Mouse (Mus musculus): Measurements from ENCODE around the gene Fam71b. TPM values are rescaled to one million over a fixed set of nuclear protein-coding genes. Genes with fewer than 3 reads are reported as not detected.
"Not testable (repeated sequence)": the region's sequence is repeated elsewhere in the genome, so short reads cannot be mapped to it uniquely, and the experiment has no call there.

The Fam71b gene
- polyA plus RNA-seq, 1 experiment from 2014 or later = not detected

DNA sequence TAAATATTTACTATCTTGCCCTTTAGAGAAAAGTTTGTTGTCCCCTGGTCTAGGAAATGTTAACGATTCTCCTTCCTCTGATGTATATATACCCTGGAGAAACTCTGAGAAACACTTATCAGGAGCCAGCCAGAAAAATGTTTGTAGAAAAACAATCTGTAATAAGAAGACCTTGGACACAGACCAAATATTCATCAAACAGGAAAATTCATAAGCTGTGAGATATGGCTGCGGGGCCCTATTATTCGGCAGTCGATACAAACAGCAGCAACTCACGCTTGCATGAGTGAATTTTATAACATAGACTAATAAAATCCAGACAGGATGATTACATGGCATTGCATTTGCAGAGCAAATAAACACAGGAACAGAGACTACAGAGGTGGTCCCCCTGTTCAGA lies 22.5 kb downstream of the Fam71b start:
- Histone ChIP-seq H3K4me3 (no peak overlapping the region), H3K27me3 (ENCODE audit: poor library complexity, severe bottlenecking) (no peaks in the 10 kb centered on the region), H3K27ac (no peak overlapping the region), H3K9me3 (no peaks in the 10 kb centered on the region), H3K36me3 (replicated peaks) (no peaks in the 10 kb centered on the region), H3K4me1 (no peaks in the 10 kb centered on the region)
- no peak for DNase-seq (ENCODE audit: extremely low spot score, low spot score)
- 92% methylated on average over 5 of the region's 5 CpGs for WGBS

DNA sequence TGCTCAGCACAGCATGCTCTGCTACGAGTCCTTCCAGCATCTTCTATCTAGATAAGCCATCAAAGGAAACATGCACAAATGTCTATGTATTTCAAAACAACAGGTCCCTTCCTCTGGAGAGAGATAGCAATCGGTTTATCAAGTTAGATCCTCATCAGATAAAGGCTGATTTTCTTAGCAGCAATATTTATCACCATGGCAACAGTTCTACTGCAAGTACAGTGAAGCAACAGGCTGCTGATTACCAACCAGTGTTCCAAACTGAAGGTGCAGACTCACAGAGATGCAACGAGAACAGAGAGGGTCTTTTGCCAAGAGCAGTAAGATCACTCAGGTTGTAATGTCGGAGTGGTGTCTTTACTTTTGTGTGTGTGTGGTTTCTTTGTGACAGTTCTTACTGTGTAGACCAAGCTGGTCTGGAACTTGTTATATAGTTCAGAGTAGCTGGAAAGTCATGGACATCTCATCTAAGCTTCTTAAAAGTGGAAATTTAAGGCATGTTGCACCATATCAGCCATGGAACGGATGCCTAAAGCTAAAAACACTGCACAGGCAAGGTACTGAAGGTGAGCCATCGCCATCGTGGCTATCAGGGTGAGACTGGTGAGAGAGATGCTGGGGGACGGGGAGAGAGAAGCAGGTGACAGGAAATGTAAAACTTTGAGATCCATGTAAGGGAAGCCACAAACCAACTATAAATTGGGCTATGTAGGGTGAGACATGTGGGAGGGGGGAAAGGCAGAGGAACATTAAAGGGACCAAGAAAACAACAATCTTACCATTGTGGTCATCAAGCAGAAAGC lies 24.9 kb downstream of the Fam71b start:
- Histone ChIP-seq H3K4me3 (no peak overlapping the region), H3K9me3 (no peaks in the 10 kb centered on the region), H3K27ac (no peak overlapping the region), H3K4me1 (no peaks in the 10 kb centered on the region), H3K27me3 (ENCODE audit: poor library complexity, severe bottlenecking) (no peaks in the 10 kb centered on the region), H3K36me3 (replicated peaks) (no peaks in the 10 kb centered on the region)
- DNase-seq (ENCODE audit: extremely low spot score, low spot score) = no peak
- WGBS = 89% methylated on average over 8 of the region's 8 CpGs

DNA sequence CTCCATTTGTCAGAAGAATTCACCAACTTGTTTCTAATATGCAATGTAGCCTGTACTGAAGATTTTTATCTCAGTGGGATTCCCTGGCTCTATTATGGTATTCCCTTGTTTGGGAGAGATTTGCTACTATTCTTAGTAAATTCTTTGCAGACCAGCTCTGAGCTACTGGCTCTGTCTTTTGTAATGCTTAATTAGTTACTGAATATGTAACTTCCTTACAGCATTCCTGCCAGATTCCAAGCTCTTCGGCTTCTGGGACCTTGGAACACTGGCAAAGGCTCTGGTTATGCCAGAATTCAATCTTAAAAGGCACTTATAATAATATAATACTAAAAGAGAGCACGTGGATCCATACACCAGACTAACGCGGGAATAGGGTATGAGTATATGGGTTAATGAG lies 31.8 kb downstream of the Fam71b start:
- H3K36me3 ChIP-seq (replicated peaks); H3K4me3 ChIP-seq; H3K4me1 ChIP-seq; H3K27me3 ChIP-seq (ENCODE audit: poor library complexity, severe bottlenecking); DNase-seq (ENCODE audit: extremely low spot score, low spot score); H3K27ac ChIP-seq; H3K9me3 ChIP-seq: not testable (repeated sequence)
- 46% methylated on average over 4 of the region's 4 CpGs for WGBS

DNA sequence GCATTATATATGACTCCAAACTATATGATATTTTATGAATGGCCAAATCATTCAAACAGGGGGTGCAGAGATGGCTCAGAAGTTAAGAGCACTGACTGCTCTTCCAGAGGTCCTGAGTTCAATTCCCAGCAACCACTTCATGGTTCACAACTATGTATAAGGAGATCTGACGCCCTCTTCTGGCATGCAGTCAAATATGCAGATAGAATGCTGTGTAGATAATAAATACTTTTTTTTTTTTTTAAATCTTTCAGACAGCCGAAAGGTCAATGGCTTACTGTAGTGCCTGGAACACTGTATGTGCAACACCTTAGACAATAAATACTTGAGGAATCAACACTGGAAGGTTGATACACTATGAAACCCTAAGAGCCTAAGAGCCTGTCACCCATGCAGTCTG lies 33.8 kb downstream of the Fam71b start:
- Histone ChIP-seq H3K36me3 (replicated peaks) (no peaks in the 10 kb centered on the region), H3K27ac (no peak overlapping the region), H3K4me1 (no peaks in the 10 kb centered on the region), H3K27me3 (ENCODE audit: poor library complexity, severe bottlenecking) (no peaks in the 10 kb centered on the region), H3K9me3 (no peaks in the 10 kb centered on the region), H3K4me3 (no peak overlapping the region)
- DNase-seq (ENCODE audit: extremely low spot score, low spot score) = no peak
- WGBS = 87% methylated on average over 2 of the region's 2 CpGs

DNA sequence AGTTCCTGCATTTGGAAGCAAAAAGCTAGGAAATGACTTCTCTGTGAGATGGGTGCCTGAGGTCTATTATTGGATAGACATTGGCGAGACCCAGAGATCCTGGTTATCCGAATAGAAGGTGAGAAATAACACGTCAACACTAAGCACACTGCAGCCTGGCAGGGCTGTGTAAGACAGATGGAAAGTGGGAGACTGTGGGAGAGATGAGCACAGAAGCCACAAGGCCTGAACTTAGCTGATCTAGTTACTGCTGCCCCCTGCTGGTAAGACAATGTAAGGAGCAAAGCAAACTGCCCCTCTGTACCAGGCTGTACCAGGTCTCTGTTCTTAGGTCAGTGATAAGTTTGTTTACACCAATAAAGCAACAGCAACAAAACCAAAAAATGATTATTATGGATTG lies 34.8 kb downstream of the Fam71b start:
- H3K36me3 ChIP-seq (replicated peaks) = no peaks in the 10 kb centered on the region
- H3K4me3 ChIP-seq = no peak overlapping the region
- DNase-seq (ENCODE audit: extremely low spot score, low spot score) = peak; percentile 66
- H3K9me3 ChIP-seq = no peaks in the 10 kb centered on the region
- H3K27ac ChIP-seq = no peak overlapping the region
- peaks cover 2% of the 10 kb centered on the region; the same call in 1 of the 2 replicates for H3K4me1 ChIP-seq
- WGBS = 29% methylated on average over 3 of the region's 3 CpGs
- H3K27me3 ChIP-seq (ENCODE audit: poor library complexity, severe bottlenecking) = no peaks in the 10 kb centered on the region

DNA sequence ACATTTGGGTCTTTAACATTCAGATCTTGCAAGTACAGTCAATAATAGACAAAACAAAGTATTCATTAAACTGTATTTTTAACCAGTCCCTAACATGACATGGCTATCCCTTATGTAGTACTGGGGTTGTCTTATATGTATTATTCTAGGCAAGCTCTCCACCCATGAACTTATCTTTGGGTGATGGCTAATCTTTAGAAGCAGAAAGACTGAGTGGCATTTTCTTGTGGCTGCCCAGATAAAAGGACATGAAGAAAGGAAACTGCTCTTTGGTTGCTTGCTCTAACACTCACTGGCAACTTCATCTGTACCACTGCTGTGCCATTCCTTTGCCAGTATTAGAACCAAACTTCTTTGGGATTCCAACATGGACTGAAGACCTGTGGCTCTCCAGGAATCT lies 39.0 kb downstream of the Fam71b start:
- H3K27ac ChIP-seq = no peak overlapping the region
- peaks cover 13% of the 10 kb centered on the region for H3K4me1 ChIP-seq
- no peaks in the 10 kb centered on the region for H3K9me3 ChIP-seq
- H3K36me3 ChIP-seq (replicated peaks) = peaks cover 17% of the 10 kb centered on the region
- no peak for DNase-seq (ENCODE audit: extremely low spot score, low spot score)
- no peak overlapping the region for H3K4me3 ChIP-seq
- no peaks in the 10 kb centered on the region for H3K27me3 ChIP-seq (ENCODE audit: poor library complexity, severe bottlenecking)

GRCm38 (mm10) chr11:46436760-46437458 lies 40.5 kb downstream of the Fam71b start, which contains the start of gene Med7:
Gene Med7, plus strand, starts transcription at chr11:46436925.
- DNase-seq (ENCODE audit: extremely low spot score, low spot score) = peak; percentile 94
- under 1% methylated on average over 59 of the region's 59 CpGs for WGBS

GRCm38 (mm10) chr11:46437459-46438000 lies 41.2 kb downstream of the Fam71b start:
- Histone ChIP-seq H3K27ac (peak overlapping the region; percentile 97), H3K9me3 (no peaks in the 10 kb centered on the region), H3K27me3 (ENCODE audit: poor library complexity, severe bottlenecking) (no peaks in the 10 kb centered on the region), H3K4me3 (peak overlapping the region; percentile 95), H3K36me3 (replicated peaks) (peaks cover 39% of the 10 kb centered on the region), H3K4me1 (peaks cover 13% of the 10 kb centered on the region)
- 2% methylated on average over 23 of the region's 23 CpGs for WGBS
- peak; percentile 40 for DNase-seq (ENCODE audit: extremely low spot score, low spot score)

More at GRCm38 (mm10) chr11:46436760-46437458, 40.5 kb downstream of the Fam71b start, which contains the start of gene Med7:
- peaks cover 33% of the 10 kb centered on the region for H3K36me3 ChIP-seq (replicated peaks)
- no peaks in the 10 kb centered on the region for H3K27me3 ChIP-seq (ENCODE audit: poor library complexity, severe bottlenecking)
- peak within 1 kb of the TSS; percentile 95 for H3K4me3 ChIP-seq
- H3K4me1 ChIP-seq = peaks cover 13% of the 10 kb centered on the region
- H3K27ac ChIP-seq = peak within 1 kb of the TSS; percentile 97
- H3K9me3 ChIP-seq = no peaks in the 10 kb centered on the region

DNA sequence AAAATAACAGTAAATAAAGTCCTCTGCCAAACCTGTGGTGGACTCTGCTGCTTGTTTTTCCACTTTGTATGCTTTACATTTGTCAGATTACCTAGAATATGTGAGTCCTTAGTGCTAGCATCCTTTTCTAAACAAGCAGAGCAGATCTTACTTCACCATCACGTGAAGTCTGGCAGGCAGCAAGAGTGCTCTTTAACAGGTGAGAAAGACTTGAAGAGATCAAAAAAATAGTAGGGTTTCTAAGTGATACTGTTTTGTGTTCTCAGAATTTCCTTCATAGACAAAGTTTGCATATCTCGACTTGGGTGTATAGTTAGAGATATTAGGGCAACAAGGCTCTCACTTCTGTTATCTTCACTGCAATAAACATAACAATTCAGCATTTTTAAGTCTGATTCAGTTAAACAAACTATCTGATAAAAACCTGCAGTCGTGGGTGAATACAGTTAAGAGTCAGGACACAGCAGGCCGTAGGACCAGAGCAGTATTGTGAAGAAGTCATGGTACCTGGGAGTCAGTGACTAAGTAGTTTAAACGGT lies 42.7 kb downstream of the Fam71b start:
- Histone ChIP-seq H3K27me3 (ENCODE audit: poor library complexity, severe bottlenecking) (no peaks in the 10 kb centered on the region), H3K4me1 (peaks cover 13% of the 10 kb centered on the region), H3K36me3 (replicated peaks) (peaks cover 54% of the 10 kb centered on the region), H3K27ac (no peak overlapping the region), H3K4me3 (no peak overlapping the region), H3K9me3 (no peaks in the 10 kb centered on the region)
- DNase-seq (ENCODE audit: extremely low spot score, low spot score) = no peak
- WGBS = 95% methylated on average over 5 of the region's 5 CpGs

GRCm38 (mm10) chr11:46441774-46442173 lies 45.4 kb downstream of the Fam71b start:
- DNase-seq (ENCODE audit: extremely low spot score, low spot score) = no peak
- Histone ChIP-seq H3K27me3 (ENCODE audit: poor library complexity, severe bottlenecking) (no peaks in the 10 kb centered on the region), H3K4me3 (no peak overlapping the region), H3K9me3 (no peaks in the 10 kb centered on the region), H3K27ac (no peak overlapping the region), H3K36me3 (replicated peaks) (peaks cover 55% of the 10 kb centered on the region), H3K4me1 (peaks cover 8% of the 10 kb centered on the region)
- 88% methylated on average over 1 of the region's 1 CpGs for WGBS

DNA sequence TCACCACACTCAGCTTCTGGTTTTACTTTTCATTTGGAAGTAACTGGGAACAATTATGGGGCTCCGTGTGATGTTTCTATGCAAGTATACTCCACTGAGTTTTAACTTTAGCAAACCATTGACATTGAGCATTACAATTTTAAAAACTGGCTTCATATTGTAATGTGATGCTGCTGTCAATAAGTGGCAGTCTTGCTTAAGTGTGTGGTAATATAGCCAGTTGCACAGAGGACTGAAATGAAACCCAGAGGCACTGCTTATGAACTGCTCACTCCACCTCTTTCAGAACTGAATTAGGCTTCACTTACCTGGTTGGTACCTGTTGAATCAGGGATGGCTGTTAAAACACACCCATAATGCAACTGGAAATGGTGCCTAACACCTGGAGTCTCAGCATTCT lies 46.8 kb downstream of the Fam71b start:
- Histone ChIP-seq H3K9me3 (no peaks in the 10 kb centered on the region), H3K27ac (no peak overlapping the region), H3K4me3 (no peak overlapping the region), H3K4me1 (0 out of 2 replicates have a peak, but pooled peaks cover 1% of the 10 kb centered on the region), H3K36me3 (replicated peaks) (peaks cover 55% of the 10 kb centered on the region), H3K27me3 (ENCODE audit: poor library complexity, severe bottlenecking) (no peaks in the 10 kb centered on the region)
- 90% methylated on average over 1 of the region's 1 CpGs for WGBS
- DNase-seq (ENCODE audit: extremely low spot score, low spot score) = no peak

- Histone ChIP-seq H3K9me3 (no peaks in the 10 kb centered on the region), H3K36me3 (replicated peaks) (peaks cover 52% of the 10 kb centered on the region), H3K27me3 (ENCODE audit: poor library complexity, severe bottlenecking) (no peaks in the 10 kb centered on the region), H3K27ac (no peak overlapping the region), H3K4me3 (no peak overlapping the region), H3K4me1 (no peaks in the 10 kb centered on the region)
- DNase-seq (ENCODE audit: extremely low spot score, low spot score) = no peak
- WGBS = 93% methylated on average over 5 of the region's 5 CpGs
These were observed 47.6 kb downstream of the Fam71b start for GRCm38 (mm10) chr11:46443979-46444378.

DNA sequence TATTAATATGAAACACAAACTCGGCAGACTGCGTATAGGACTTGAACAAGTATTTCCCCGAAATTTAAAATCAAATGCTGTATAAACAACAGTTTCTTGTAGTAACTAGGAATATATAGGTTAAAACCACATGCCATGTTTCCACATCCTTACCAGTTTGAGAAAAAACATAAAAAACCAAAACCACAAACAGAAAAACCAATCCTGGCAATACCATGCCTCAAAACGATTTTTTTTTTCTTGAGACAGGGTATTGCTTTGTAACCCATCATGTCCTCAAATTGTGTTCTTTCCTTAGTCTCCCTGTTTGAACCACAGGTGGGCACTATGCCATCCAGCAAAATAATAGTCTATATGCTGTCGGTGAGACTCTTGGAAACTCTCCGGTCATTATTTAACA lies 49.8 kb downstream of the Fam71b start:
- Histone ChIP-seq H3K4me1 (no peaks in the 10 kb centered on the region), H3K4me3 (no peak overlapping the region), H3K27me3 (ENCODE audit: poor library complexity, severe bottlenecking) (no peaks in the 10 kb centered on the region), H3K27ac (no peak overlapping the region), H3K9me3 (no peaks in the 10 kb centered on the region), H3K36me3 (replicated peaks) (peaks cover 30% of the 10 kb centered on the region)
- 91% methylated on average over 6 of the region's 6 CpGs for WGBS
- DNase-seq (ENCODE audit: extremely low spot score, low spot score) = no peak
